Mouse (Mus musculus) kidney, embryonic 15.5 days (tissue): ENCODE data around the gene Slit1. TPM values are rescaled to one million over a fixed set of nuclear protein-coding genes. Genes with fewer than 3 reads are reported as not detected.
A peak's percentile ranks its signal among the peaks of the same experiment; 100 is the strongest.

Experiments
- ATAC-seq: fragments of 200-750 bp; cut with Nextera tagmentation; replicated peaks from 2 replicates; pipeline ENCODE4 v1.8.0; 2017; ENCODE audit warnings: moderate TSS enrichment; ENCODE audit not compliant: low FRiP score
- H3K27ac ChIP-seq: fragments of 300-500 bp; sonication (generic); 2 replicates; pipeline ENCODE4 v1.5.1; 2015; ENCODE audit warnings: mild to moderate bottlenecking, inconsistent platforms
- H3K27me3 ChIP-seq: fragments of 300-500 bp; sonication (generic); 2 replicates; pipeline ENCODE4 v1.6.1; 2015; ENCODE audit warnings: inconsistent platforms
- H3K36me3 ChIP-seq: fragments of 300-500 bp; sonication (generic); 2 replicates; pipeline ENCODE4 v1.6.1; 2015; ENCODE audit warnings: inconsistent platforms
- H3K4me1 ChIP-seq: fragments of 300-500 bp; sonication (generic); 2 replicates; pipeline ENCODE4 v1.6.1; 2015; ENCODE audit warnings: inconsistent platforms
- H3K4me2 ChIP-seq: fragments of 300-500 bp; sonication (generic); 2 replicates; pipeline ENCODE4 v1.6.1; 2015; ENCODE audit warnings: moderate library complexity, mild to moderate bottlenecking, inconsistent platforms
- H3K4me3 ChIP-seq: fragments of 300-500 bp; sonication (generic); replicated peaks from 2 replicates; pipeline ENCODE4 v1.5.1; 2015; ENCODE audit warnings: mild to moderate bottlenecking, inconsistent platforms
- H3K9ac ChIP-seq: fragments of 300-500 bp; sonication (generic); 2 replicates; pipeline ENCODE4 v1.6.1; 2015; ENCODE audit warnings: mild to moderate bottlenecking, inconsistent platforms
- H3K9me3 ChIP-seq: fragments of 300-500 bp; sonication (generic); replicated peaks from 2 replicates; pipeline ENCODE4 v1.6.1; 2016; ENCODE audit warnings: inconsistent platforms
- WGBS: fragments of 180-500 bp; shearing (Covaris S2); methylation state at CpG from one replicate; pipeline ENCODE4 v1.1.7; 2015; ENCODE audit warnings: mixed read lengths; 5-methylcytosine and 5-hydroxymethylcytosine counted together
- polyA plus RNA-seq: library from polyadenylated mRNA; unstranded; fragments of >200 nt; fragmentation: Nextera tagmentation; extraction: Ambion mirVana; gene quantifications from 2 replicates; pipeline ENCODE4 v1.2.1, GENCODE M21; 2015

Slit1 gene
- polyA plus RNA-seq = 6.1 and 6.3 TPM in 2 replicates

DNA sequence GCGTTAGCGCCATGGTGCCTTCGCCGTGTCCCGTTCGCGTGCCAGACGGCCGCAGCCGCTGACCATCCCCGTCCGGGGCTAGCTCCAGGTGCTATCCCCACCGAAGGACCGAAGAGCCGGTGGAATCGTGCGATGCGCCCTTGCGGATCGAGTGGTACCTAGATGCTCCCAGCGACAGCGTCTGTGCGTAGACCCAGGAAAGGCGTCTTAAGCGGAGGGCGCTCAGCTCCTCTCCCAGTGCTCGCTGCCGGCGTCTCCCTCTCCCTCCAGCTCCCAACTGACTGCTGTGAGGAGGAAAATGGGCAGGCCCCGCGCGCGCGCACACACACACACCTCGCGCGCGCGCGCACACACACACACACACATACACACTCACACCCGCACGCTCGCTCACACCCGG lies at the start of gene Slit1:
Gene Slit1, minus strand, starts transcription at position 270 of the 400 bp plus-strand sequence.
- peaks cover 54% of the 10 kb centered on the region for H3K27me3 ChIP-seq
- ATAC-seq = peak; percentile 26; the same call in 1 of the 2 replicates
- H3K27ac ChIP-seq = no peak within 1 kb of the TSS
- 1% methylated on average over 43 of the region's 44 CpGs for WGBS
- H3K36me3 ChIP-seq = no peaks in the 10 kb centered on the region
- H3K9me3 ChIP-seq = no peaks in the 10 kb centered on the region
- H3K4me1 ChIP-seq = peaks cover 59% of the 10 kb centered on the region
- peak within 1 kb of the TSS; percentile 89 for H3K4me2 ChIP-seq
- H3K9ac ChIP-seq = peak within 1 kb of the TSS; percentile 50
- peak within 1 kb of the TSS; percentile 54 for H3K4me3 ChIP-seq

DNA sequence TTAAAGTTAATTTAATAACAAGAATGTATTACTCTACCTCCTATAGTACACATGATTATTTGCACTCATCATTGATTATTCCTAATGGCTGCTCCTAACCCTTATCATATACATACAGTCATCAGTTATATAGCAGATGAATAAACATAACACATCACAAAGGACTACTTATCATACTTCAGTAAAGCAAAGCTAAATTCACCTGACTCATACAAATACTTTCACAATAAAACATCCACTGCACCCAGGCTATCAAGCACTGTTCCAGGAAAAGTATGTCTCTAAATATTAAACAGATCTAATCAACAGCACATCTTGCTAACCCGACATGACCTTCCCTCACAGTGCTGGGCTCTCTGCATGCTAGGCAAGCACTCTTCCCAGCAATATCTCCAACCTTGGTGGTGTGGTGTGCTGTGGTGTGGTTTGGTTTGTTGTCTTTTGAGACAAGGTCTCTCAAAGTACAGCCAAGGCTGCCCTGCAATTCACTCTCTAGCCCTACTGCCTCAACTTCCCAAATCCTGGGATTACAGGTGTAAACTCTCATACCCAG lies 49.5 kb upstream of the Slit1 start:
- Histone ChIP-seq H3K27me3 (no peaks in the 10 kb centered on the region), H3K36me3 (peaks cover 20% of the 10 kb centered on the region), H3K9me3 (no peaks in the 10 kb centered on the region), H3K27ac (peak overlapping the region; percentile 83), H3K4me3 (no peak overlapping the region), H3K9ac (no peak overlapping the region), H3K4me1 (peaks cover 19% of the 10 kb centered on the region; the same call in 1 of the 2 replicates), H3K4me2 (no peak overlapping the region)
- ATAC-seq = no peak
- WGBS = 62% methylated on average over 1 of the region's 1 CpGs

DNA sequence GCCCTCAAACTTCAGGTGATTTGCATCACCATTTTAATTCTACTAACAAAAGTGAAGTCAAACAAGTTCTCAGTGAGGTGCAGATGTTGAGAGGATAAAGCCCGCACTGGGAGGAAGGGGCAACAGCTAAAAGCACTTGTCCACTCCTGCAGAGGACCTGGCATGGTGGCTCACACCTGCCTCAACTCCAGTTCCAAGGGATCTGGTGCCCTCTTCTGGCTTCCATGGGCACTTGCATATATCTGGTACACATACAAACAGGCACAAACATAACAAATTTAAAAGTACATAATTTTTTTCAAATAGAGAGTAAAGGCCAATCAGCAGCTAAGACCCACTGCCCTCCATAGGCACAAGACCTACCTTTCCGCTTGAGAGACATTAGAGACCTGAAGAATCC lies 47.9 kb upstream of the Slit1 start:
- no peak for ATAC-seq
- Histone ChIP-seq H3K36me3 (peaks cover 34% of the 10 kb centered on the region), H3K27me3 (no peaks in the 10 kb centered on the region), H3K9me3 (no peaks in the 10 kb centered on the region), H3K4me3 (no peak overlapping the region), H3K27ac (no peak overlapping the region), H3K9ac (no peak overlapping the region), H3K4me1 (peaks cover 12% of the 10 kb centered on the region; the same call in 1 of the 2 replicates), H3K4me2 (no peak overlapping the region)
- WGBS = 95% methylated on average over 2 of the region's 2 CpGs

DNA sequence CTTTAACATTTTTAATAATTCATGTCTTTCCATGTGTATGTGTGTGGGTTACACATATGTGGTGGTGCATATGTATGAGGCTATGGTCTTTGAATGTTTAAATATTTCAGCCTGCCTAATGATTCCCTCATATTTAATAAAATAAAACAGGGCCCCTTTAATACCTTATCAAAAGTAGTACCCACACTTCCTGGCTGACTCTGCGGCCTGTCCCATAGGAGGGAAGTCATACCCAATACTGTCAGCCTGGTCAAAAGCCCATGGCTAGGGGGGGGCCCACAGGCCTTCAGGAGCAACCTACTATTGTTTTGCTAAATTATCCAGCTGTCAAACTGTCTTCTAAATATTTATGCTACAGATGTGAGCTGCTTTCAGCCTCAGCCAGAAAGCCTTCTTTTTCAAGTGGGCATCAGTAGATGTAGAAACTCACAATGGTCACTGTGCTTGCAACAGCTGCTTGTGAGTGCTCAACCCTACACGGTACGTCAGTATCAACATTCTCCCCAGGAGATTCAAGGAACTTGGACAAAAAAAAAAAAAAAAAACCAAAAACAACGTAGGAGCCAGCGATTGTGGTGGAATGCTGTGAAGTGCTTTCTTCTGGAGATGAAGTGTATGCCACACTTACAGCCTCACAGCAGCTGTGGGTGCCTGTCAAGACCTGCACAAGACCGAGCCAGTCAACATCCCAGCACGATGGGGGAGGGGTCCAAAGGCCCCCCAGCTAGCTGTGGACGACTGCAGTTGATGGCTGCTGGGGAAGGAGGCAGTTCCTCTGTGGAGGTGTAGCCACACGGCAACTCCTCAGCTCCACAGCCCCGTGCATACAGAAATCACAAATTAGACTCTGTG lies 45.9 kb upstream of the Slit1 start:
- WGBS = 77% methylated on average over 10 of the region's 10 CpGs
- H3K9me3 ChIP-seq = no peaks in the 10 kb centered on the region
- H3K27ac ChIP-seq = no peak overlapping the region
- H3K36me3 ChIP-seq = peaks cover 50% of the 10 kb centered on the region
- no peak overlapping the region for H3K4me3 ChIP-seq
- ATAC-seq = no peak
- H3K9ac ChIP-seq = no peak overlapping the region
- no peaks in the 10 kb centered on the region for H3K27me3 ChIP-seq
- H3K4me2 ChIP-seq = no peak overlapping the region
- H3K4me1 ChIP-seq = 0 out of 2 replicates have a peak, but pooled peaks cover 3% of the 10 kb centered on the region

DNA sequence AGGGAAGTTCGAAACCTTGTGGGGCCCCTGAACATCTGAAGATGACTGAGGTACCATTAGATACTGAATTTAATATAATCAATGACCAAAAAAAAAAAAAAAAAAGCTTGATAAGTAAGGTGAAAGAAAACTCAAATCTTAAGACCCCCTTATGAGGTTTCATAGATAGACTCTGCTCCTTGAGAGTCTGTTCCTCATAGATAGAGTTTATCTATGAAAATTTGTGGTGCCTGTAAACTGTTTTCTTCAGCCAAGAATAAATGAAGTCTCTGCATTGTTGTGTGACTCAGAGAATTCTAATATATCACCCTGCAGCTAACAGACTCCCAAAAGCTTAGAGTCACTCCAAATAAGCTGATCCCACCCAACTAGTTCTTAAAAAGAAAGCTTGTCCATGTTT lies 43.4 kb upstream of the Slit1 start:
- no peaks in the 10 kb centered on the region for H3K4me1 ChIP-seq
- WGBS = 89% methylated on average over 1 of the region's 1 CpGs
- H3K27me3 ChIP-seq = no peaks in the 10 kb centered on the region
- no peak overlapping the region for H3K4me3 ChIP-seq
- H3K4me2 ChIP-seq = no peak overlapping the region
- peaks cover 69% of the 10 kb centered on the region for H3K36me3 ChIP-seq
- no peak for ATAC-seq
- no peak overlapping the region for H3K9ac ChIP-seq
- no peaks in the 10 kb centered on the region for H3K9me3 ChIP-seq
- no peak overlapping the region for H3K27ac ChIP-seq

DNA sequence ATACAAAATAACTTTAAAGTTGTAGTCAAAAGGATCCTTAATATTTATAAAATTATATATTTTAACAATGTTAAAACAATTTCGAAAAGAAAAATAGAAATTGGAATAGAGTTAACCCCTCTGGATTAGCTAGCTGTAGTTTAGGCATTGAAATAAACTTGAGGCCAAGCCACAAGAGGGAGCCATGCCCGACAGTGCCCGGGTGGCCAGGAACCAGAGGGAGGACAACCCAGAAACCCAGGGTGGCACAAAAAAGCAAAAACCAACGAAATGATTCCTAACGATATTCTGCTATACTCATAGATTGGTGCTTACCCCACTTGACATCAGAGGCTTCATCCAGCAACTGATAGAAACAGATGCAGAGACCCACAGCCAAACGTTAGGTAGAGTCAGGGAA lies 34.0 kb upstream of the Slit1 start:
- Histone ChIP-seq H3K4me2 (no peak overlapping the region), H3K4me3 (no peak overlapping the region), H3K9me3 (no peaks in the 10 kb centered on the region), H3K9ac (no peak overlapping the region), H3K27me3 (no peaks in the 10 kb centered on the region), H3K36me3 (peaks cover 86% of the 10 kb centered on the region), H3K4me1 (no peaks in the 10 kb centered on the region), H3K27ac (no peak overlapping the region)
- ATAC-seq = no peak
- 89% methylated on average over 6 of the region's 6 CpGs for WGBS

DNA sequence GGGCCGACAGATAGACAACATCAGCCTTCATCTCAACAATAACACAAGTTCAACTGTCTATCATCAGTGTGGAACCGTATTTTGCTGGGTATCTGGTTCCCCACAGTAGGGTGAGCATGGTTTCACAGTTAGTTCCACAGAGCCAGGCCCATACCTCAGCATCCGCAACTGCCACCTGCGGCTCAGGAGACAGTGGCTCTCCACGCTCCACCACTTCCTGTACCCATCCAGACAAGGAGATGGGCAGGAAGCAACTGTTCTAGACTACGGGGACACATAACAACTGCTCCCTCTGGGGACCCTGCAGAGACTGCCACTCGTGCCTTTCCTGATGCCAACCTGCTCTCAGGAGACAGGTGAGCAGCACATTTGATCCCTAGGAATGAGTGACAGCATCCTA lies 25.2 kb upstream of the Slit1 start:
- WGBS = 91% methylated on average over 7 of the region's 7 CpGs
- Histone ChIP-seq H3K4me3 (no peak overlapping the region), H3K27me3 (no peaks in the 10 kb centered on the region), H3K4me1 (peaks cover 3% of the 10 kb centered on the region; the same call in 1 of the 2 replicates), H3K27ac (no peak overlapping the region), H3K4me2 (no peak overlapping the region), H3K9me3 (no peaks in the 10 kb centered on the region), H3K9ac (no peak overlapping the region), H3K36me3 (peaks cover 65% of the 10 kb centered on the region)
- no peak for ATAC-seq

DNA sequence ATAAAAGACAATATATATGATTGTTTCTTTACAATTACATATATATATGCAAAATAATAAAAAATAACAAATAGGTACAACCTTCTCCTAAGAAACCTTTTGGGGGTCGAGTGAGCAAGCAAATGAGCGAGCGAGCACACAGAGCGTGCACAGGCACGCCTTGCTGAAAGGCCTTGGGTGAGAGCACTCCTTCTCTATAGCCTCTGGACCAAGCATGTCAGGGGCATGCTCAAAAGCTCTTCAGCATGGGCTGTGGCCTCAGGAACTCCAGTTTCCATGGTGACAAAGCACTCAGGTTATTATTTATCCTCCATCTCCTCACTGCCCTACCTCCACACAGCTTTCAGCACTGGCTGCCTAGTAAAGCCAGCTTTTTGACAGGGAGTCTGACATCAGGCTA lies 23.2 kb upstream of the Slit1 start:
- H3K9me3 ChIP-seq = no peaks in the 10 kb centered on the region
- H3K9ac ChIP-seq = no peak overlapping the region
- H3K4me1 ChIP-seq = peaks cover 6% of the 10 kb centered on the region; the same call in 1 of the 2 replicates
- no peaks in the 10 kb centered on the region for H3K27me3 ChIP-seq
- no peak overlapping the region for H3K4me3 ChIP-seq
- H3K27ac ChIP-seq = no peak overlapping the region
- WGBS = 66% methylated on average over 5 of the region's 5 CpGs
- H3K36me3 ChIP-seq = peaks cover 46% of the 10 kb centered on the region
- no peak overlapping the region for H3K4me2 ChIP-seq
- ATAC-seq = no peak

DNA sequence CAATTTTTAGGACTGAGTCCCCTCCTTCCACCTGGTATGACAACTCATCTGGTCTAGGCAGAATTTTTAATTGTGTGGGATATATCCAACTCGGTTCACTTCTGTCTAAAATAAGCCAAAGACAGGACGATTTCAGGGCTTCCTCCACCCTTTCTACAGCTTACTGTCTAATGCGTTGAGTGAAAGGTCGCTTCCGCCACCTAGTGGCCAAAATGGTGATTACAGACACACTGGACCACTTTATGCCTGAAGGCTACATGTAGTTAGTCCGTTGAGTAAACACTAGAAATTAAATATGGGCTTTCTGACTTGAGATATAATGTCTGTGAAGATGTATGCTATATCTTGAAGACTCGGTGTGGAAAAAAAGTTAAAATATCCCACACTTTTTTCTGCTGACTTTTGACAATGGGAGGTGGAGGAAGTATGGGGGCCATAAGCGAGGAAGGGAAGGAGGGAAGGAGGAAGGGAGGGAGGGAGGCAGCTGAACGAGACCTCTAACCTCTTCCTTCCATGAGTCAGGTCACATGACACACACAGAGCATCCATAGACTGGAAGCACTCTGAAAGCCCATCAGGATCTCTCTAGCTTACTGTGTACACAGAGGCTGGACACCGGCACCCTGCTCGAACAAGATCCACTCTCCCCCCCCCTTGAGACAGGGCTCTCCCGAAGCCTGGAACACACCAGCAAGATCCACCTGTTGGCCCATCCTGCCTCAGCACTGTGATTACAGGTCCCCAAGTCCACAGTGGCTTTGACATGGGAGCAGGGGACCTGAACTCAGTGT lies 20.6 kb upstream of the Slit1 start:
- WGBS = 30% methylated on average over 12 of the region's 12 CpGs
- no peak overlapping the region for H3K9ac ChIP-seq
- H3K4me2 ChIP-seq = no peak overlapping the region
- H3K4me1 ChIP-seq = peaks cover 7% of the 10 kb centered on the region; the same call in 1 of the 2 replicates
- H3K27ac ChIP-seq = no peak overlapping the region
- H3K4me3 ChIP-seq = no peak overlapping the region
- H3K9me3 ChIP-seq = no peaks in the 10 kb centered on the region
- ATAC-seq = peak; percentile 59; the same call in 1 of the 2 replicates
- H3K36me3 ChIP-seq = peaks cover 25% of the 10 kb centered on the region
- H3K27me3 ChIP-seq = no peaks in the 10 kb centered on the region

DNA sequence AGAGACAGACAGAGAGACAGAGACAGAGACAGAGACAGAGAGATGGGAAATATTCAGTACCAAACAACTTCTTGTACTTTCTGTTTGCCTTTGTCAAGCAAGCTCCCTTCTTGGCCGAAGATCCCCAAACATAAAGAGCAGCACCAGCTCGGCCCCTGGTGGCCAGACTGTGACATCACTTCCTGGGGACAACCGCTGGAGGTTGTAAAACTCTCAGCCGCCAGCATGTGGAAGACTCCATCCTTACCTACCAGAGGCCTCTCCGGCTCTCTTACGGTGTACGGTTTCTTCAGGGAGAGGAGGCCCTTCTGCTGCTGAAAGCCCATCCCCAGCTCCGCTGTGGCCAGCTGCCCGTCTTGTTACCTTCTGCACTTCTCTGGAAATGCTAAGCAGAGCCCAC lies 18.1 kb upstream of the Slit1 start:
- H3K4me1 ChIP-seq = peaks cover 4% of the 10 kb centered on the region; the same call in 1 of the 2 replicates
- no peak overlapping the region for H3K4me2 ChIP-seq
- H3K9ac ChIP-seq = no peak overlapping the region
- ATAC-seq = 0 out of 2 replicates have a peak, but pooled peaks have one; percentile 34
- no peaks in the 10 kb centered on the region for H3K27me3 ChIP-seq
- no peak overlapping the region for H3K4me3 ChIP-seq
- H3K36me3 ChIP-seq = peaks cover 5% of the 10 kb centered on the region; the same call in 1 of the 2 replicates
- 20% methylated on average over 9 of the region's 9 CpGs for WGBS
- no peaks in the 10 kb centered on the region for H3K9me3 ChIP-seq
- H3K27ac ChIP-seq = no peak overlapping the region

DNA sequence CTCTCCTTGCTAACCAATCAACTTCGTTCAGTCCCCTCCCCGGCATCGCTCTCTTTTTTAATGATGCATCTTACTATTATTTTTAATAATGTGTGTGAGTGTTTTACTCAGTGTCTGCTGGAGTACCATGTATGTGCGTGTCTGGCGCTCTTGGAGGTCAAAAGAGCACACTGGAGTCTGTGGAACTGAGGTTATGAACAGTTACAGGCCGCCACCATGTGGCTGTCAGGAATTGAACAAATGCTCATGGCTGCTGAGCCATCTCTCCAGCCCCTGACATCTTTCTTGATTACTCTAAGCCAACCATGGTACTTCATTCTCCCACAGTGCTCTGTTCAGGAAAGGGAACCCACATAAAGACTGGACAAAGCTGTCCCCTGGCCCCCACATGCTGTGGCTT lies 16.3 kb upstream of the Slit1 start:
- WGBS = 82% methylated on average over 6 of the region's 6 CpGs
- H3K4me2 ChIP-seq = no peak overlapping the region
- no peak overlapping the region for H3K4me3 ChIP-seq
- peaks cover 4% of the 10 kb centered on the region; the same call in 1 of the 2 replicates for H3K4me1 ChIP-seq
- no peak for ATAC-seq
- no peak overlapping the region for H3K27ac ChIP-seq
- H3K9ac ChIP-seq = no peak overlapping the region
- H3K36me3 ChIP-seq = no peaks in the 10 kb centered on the region
- H3K27me3 ChIP-seq = no peaks in the 10 kb centered on the region
- H3K9me3 ChIP-seq = no peaks in the 10 kb centered on the region

DNA sequence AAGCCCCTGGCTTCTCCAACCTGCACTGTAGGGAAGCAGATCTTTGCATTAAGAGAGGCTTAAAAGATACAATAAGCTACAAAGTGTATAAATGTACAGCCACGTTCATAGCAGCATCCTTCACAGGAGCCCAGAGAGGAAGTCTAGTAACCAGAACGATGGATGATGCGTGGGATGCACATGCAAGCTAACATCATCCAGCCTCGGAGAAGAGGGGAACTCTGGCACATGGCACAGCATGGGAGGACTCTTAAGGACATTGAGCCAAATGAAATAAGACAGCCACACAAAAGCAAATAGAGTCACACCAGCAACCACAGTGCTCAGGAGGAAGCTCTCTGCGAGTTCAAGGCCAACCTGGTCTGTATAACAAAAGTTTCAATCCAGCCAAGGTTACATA lies 15.8 kb upstream of the Slit1 start:
- no peak for ATAC-seq
- Histone ChIP-seq H3K9ac (no peak overlapping the region), H3K27ac (no peak overlapping the region), H3K36me3 (no peaks in the 10 kb centered on the region), H3K4me2 (no peak overlapping the region), H3K4me1 (peaks cover 4% of the 10 kb centered on the region; the same call in 1 of the 2 replicates), H3K27me3 (no peaks in the 10 kb centered on the region), H3K9me3 (no peaks in the 10 kb centered on the region), H3K4me3 (no peak overlapping the region)
- 85% methylated on average over 5 of the region's 5 CpGs for WGBS
